Mouse (Mus musculus): ENCODE results near the gene Thap12. TPM values are rescaled to one million over a fixed set of nuclear protein-coding genes. Genes with fewer than 3 reads are reported as not detected.

Thap12 gene
- polyA plus RNA-seq, 1 experiment: 38.9 TPM

DNA sequence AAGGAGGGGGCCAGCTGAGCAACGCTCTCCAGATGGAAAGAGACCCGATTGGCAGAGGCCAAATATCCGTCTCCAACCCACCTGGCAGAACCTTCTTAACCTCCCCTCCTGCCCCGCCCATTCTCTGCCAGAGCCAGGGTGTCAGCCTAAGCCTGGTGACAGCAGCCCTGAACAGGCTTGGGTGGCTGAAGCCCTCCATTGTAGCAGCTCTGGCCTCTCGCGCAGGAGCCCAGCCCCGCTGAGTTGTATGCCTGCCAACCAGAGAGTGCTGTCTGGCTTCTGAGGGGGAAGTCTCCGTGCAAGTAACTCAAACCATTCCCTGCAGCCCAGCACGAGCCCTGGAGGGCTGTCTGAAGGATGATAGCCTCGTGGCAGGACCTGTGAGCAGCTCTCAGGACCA lies 32.0 kb downstream of the Thap12 start:
- no peak overlapping the region for H3K4me3 ChIP-seq (ENCODE audit: insufficient read depth, low read length)
- no peak overlapping the region for H3K27ac ChIP-seq (ENCODE audit: insufficient read depth, low read length)
- H3K4me1 ChIP-seq (ENCODE audit: control insufficient read depth, insufficient read depth, low read length): no peaks in the 10 kb centered on the region
- no peak for TF ChIP-seq CTCF (IDR thresholded peaks at IDR 0.05; ENCODE audit: extremely low read depth, insufficient read depth, low read length)
- TF ChIP-seq POLR2A (IDR thresholded peaks at IDR 0.05; ENCODE audit: extremely low read depth, insufficient read depth, low read length): no peak

- Histone ChIP-seq H3K27ac (ENCODE audit: insufficient read depth, low read length) (no peak overlapping the region), H3K4me3 (ENCODE audit: insufficient read depth, low read length) (no peak overlapping the region), H3K4me1 (ENCODE audit: control insufficient read depth, insufficient read depth, low read length) (no peaks in the 10 kb centered on the region)
- TF ChIP-seq POLR2A (IDR thresholded peaks at IDR 0.05; ENCODE audit: extremely low read depth, insufficient read depth, low read length) (no peak), CTCF (IDR thresholded peaks at IDR 0.05; ENCODE audit: extremely low read depth, insufficient read depth, low read length) (no peak)
These were observed 34.1 kb downstream of the Thap12 start for GRCm38 (mm10) chr7:98736780-98737550.

DNA sequence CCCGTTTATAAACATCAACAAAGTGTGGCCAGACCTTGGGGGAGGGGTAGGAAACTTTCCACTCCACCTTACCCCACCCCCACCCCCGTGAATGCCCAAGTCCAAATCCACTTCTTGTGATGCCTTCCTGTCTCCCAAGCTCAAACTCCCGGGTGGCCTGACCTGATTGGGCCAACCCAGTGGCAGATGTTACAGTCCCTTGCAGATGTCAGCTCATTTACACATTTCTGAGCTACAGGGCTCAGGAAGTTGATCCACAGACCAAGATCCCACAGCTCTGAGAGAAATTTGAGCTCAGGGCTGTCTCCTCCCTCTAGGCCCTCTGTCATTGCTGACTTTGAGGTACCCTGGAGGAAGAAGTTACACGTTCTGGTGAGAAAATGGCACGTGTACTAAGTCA lies 37.5 kb downstream of the Thap12 start:
- Histone ChIP-seq H3K4me1 (ENCODE audit: control insufficient read depth, insufficient read depth, low read length) (no peaks in the 10 kb centered on the region), H3K4me3 (ENCODE audit: insufficient read depth, low read length) (no peak overlapping the region), H3K27ac (ENCODE audit: insufficient read depth, low read length) (no peak overlapping the region)
- TF ChIP-seq POLR2A (IDR thresholded peaks at IDR 0.05; ENCODE audit: extremely low read depth, insufficient read depth, low read length): no peak
- TF ChIP-seq CTCF (IDR thresholded peaks at IDR 0.05; ENCODE audit: extremely low read depth, insufficient read depth, low read length): no peak

GRCm38 (mm10) chr7:98743312-98743711 lies 40.4 kb downstream of the Thap12 start:
- no peak overlapping the region for H3K4me3 ChIP-seq (ENCODE audit: insufficient read depth, low read length)
- peak; percentile 92 for TF ChIP-seq CTCF (IDR thresholded peaks at IDR 0.05; ENCODE audit: extremely low read depth, insufficient read depth, low read length)
- no peak for TF ChIP-seq POLR2A (IDR thresholded peaks at IDR 0.05; ENCODE audit: extremely low read depth, insufficient read depth, low read length)
- H3K4me1 ChIP-seq (ENCODE audit: control insufficient read depth, insufficient read depth, low read length): no peaks in the 10 kb centered on the region
- no peak overlapping the region for H3K27ac ChIP-seq (ENCODE audit: insufficient read depth, low read length)

DNA sequence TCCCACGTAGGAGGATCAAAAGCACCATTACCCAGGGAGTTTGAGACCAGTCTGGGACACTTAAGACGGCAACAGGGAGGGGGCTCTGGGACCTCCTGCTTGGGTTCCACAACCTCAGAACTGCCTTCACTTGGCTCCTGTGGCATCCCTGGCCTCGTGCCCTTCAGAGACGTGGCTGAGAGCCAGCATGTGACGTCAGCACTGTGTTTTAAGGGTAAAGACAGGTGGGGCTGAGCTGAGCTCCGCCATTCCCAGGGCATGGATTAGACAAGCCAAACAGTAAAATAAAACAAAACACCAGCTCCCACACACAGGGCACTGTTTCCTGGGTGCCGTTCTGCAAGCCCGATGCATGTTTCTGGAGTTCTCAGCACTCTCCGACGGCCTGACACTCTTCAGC lies 47.5 kb downstream of the Thap12 start:
- TF ChIP-seq CTCF (IDR thresholded peaks at IDR 0.05; ENCODE audit: extremely low read depth, insufficient read depth, low read length) (no peak), POLR2A (IDR thresholded peaks at IDR 0.05; ENCODE audit: extremely low read depth, insufficient read depth, low read length) (no peak)
- Histone ChIP-seq H3K4me3 (ENCODE audit: insufficient read depth, low read length) (no peak overlapping the region), H3K27ac (ENCODE audit: insufficient read depth, low read length) (no peak overlapping the region), H3K4me1 (ENCODE audit: control insufficient read depth, insufficient read depth, low read length) (no peaks in the 10 kb centered on the region)

DNA sequence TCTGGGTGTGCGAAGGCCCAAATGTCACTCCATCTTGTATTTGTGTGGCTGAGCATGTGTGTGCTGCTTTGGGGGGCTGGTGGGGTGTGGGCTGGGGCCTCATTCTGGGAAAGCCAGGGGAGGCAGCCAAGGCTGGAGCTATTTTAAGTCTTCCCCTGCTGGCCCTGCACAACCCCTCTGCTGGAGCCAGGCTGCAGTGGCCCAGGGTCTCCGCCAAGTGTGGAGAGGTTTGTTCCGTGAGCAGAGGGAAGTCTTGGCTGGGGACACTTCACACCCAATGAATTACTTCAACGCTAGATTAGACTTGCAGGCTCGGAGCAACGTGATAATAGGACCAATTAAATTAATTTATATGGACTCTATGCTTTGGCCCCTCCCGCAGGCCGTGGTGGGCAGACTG lies 49.8 kb downstream of the Thap12 start:
- H3K27ac ChIP-seq (ENCODE audit: insufficient read depth, low read length): no peak overlapping the region
- TF ChIP-seq POLR2A (IDR thresholded peaks at IDR 0.05; ENCODE audit: extremely low read depth, insufficient read depth, low read length) (no peak), CTCF (IDR thresholded peaks at IDR 0.05; ENCODE audit: extremely low read depth, insufficient read depth, low read length) (no peak)
- no peaks in the 10 kb centered on the region for H3K4me1 ChIP-seq (ENCODE audit: control insufficient read depth, insufficient read depth, low read length)
- no peak overlapping the region for H3K4me3 ChIP-seq (ENCODE audit: insufficient read depth, low read length)

DNA sequence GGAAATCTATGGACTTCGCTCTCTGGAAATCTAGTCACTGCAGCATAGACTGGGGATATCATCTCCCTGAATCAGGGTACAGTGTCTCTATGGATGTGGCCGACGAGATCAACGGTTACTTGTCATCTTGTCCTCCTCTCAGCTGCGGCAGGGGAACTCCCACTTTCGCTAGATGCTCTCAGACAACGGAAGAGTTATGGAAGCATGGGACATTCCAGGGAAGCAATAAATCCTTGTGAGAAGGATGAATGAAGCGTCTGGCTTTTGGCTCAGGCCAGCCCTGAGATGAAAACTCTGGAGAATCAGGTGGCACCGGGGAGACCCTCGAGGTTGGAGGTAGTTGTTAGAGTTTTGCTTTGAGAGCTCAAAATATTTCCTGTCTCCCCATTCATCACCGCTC lies 53.1 kb downstream of the Thap12 start:
- Histone ChIP-seq H3K4me1 (ENCODE audit: control insufficient read depth, insufficient read depth, low read length) (no peaks in the 10 kb centered on the region), H3K27ac (ENCODE audit: insufficient read depth, low read length) (no peak overlapping the region), H3K4me3 (ENCODE audit: insufficient read depth, low read length) (no peak overlapping the region)
- no peak for TF ChIP-seq POLR2A (IDR thresholded peaks at IDR 0.05; ENCODE audit: extremely low read depth, insufficient read depth, low read length)
- TF ChIP-seq CTCF (IDR thresholded peaks at IDR 0.05; ENCODE audit: extremely low read depth, insufficient read depth, low read length): no peak

DNA sequence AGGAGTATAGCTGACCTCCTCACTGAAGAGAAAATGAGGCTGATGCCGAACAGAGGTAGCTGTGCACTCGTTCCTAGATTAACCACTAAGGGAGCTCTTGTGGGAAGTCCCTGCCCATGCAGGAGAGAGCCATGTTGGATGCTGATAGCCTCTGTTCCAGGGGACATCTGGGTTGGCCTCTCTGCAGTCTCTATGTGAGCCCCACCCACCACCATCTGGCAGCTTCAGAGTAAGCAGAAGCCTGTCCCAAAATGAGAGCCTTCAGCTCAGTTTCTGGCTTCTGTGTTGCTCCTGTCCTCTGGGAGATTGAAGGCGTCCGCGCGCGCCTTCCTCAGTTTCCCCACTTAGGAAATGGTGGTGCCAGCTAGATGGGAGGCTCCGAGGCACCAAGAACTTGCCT lies 53.7 kb downstream of the Thap12 start:
- no peak overlapping the region for H3K4me3 ChIP-seq (ENCODE audit: insufficient read depth, low read length)
- no peak overlapping the region for H3K27ac ChIP-seq (ENCODE audit: insufficient read depth, low read length)
- no peaks in the 10 kb centered on the region for H3K4me1 ChIP-seq (ENCODE audit: control insufficient read depth, insufficient read depth, low read length)
- TF ChIP-seq CTCF (IDR thresholded peaks at IDR 0.05; ENCODE audit: extremely low read depth, insufficient read depth, low read length) (no peak), POLR2A (IDR thresholded peaks at IDR 0.05; ENCODE audit: extremely low read depth, insufficient read depth, low read length) (no peak)

DNA sequence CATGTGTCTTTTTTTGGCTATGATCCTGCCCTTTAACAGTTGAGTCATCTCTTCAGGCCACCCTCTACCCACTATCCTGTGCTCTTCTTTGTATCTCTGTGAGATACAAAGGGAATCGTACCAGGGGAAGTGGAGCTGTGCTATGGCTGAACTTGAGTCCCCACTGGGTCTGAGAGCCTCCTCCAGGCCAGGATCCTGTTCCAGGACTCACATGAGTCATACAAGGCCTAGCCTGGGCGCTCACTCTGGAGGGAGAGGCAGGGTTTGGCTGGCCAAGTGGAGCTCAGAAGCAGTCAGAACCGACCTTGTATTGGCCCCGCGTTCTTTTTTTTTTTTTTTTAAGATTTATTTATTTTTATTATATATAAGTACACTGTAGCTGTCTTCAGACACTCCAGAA lies 57.2 kb downstream of the Thap12 start:
- Histone ChIP-seq H3K27ac (ENCODE audit: insufficient read depth, low read length) (no peak overlapping the region), H3K4me3 (ENCODE audit: insufficient read depth, low read length) (no peak overlapping the region), H3K4me1 (ENCODE audit: control insufficient read depth, insufficient read depth, low read length) (no peaks in the 10 kb centered on the region)
- TF ChIP-seq POLR2A (IDR thresholded peaks at IDR 0.05; ENCODE audit: extremely low read depth, insufficient read depth, low read length) (no peak), CTCF (IDR thresholded peaks at IDR 0.05; ENCODE audit: extremely low read depth, insufficient read depth, low read length) (no peak)

DNA sequence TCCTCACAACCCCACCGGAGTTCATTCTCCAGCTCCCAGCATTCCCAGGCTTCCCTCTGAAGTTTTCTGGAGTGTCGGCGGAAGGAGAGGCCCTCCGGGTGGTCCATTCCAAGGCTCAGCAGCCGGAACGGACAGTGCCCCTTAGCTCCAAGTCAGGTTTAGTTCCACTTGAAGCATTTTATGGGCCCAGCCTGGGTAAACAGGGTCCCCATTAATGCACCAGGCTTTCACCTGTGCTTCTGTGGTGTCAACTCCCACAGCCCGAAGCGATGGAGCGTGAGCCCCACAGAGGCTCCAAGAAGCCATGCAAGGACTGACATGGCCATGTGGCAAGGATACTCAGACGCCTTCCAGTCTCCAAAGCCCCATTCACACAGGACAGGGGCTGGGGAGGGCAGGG lies 61.0 kb downstream of the Thap12 start:
- H3K27ac ChIP-seq (ENCODE audit: insufficient read depth, low read length): no peak overlapping the region
- TF ChIP-seq CTCF (IDR thresholded peaks at IDR 0.05; ENCODE audit: extremely low read depth, insufficient read depth, low read length) (no peak), POLR2A (IDR thresholded peaks at IDR 0.05; ENCODE audit: extremely low read depth, insufficient read depth, low read length) (no peak)

More for the DNA sequence above, 61.0 kb downstream of the Thap12 start:
- Histone ChIP-seq H3K4me1 (ENCODE audit: control insufficient read depth, insufficient read depth, low read length) (no peaks in the 10 kb centered on the region), H3K4me3 (ENCODE audit: insufficient read depth, low read length) (no peak overlapping the region)

All from cortical plate, adult 2 months (tissue).